Mouse (Mus musculus) bone marrow macrophage, adult 2 months (primary cell): ENCODE results near the gene 5830411N06Rik.

Experiments used
- CTCF ChIP-seq: IDR thresholded peaks from 2 replicates; pipeline ENCODE4 v1.5.1; 2012; ENCODE audit warnings: low read depth, mild to moderate bottlenecking, low read length, moderate library complexity
- POLR2A ChIP-seq: IDR thresholded peaks from 2 replicates; pipeline ENCODE4 v1.6.1; 2012; ENCODE audit warnings: mild to moderate bottlenecking, low read depth, low read length, borderline replicate concordance

- TF ChIP-seq POLR2A (no peak), CTCF (no peak)
These were observed 29.1 kb upstream of the 5830411N06Rik start, which contains the start of gene Cd163l1 for GRCm38 (mm10) chr7:140217967-140218366.
